Mouse (Mus musculus): Measurements from ENCODE around the gene Uggt2. TPM values are rescaled to one million over a fixed set of nuclear protein-coding genes. Genes with fewer than 3 reads are reported as not detected.

The Uggt2 gene
- polyA plus RNA-seq, 1 experiment from 2014 or later: 15.7 TPM

- 62% methylated on average over 7 of the region's 7 CpGs for WGBS
- Histone ChIP-seq H3K9ac (ENCODE audit: low read length) (no peak overlapping the region), H3K36me3 (ENCODE audit: control insufficient read depth, insufficient read depth, low read length) (no peaks in the 10 kb centered on the region), H3K27ac (ENCODE audit: low read length) (no peak overlapping the region), H3K9me3 (ENCODE audit: control insufficient read depth, low read length) (no peaks in the 10 kb centered on the region), H3K4me1 (replicated peaks; ENCODE audit: control insufficient read depth, insufficient read depth, low read length) (peaks cover 3% of the 10 kb centered on the region), H3K27me3 (ENCODE audit: control insufficient read depth, insufficient read depth, low read depth, low read length) (no peaks in the 10 kb centered on the region), H3K4me2 (ENCODE audit: low read depth, low read length) (no peak overlapping the region), H3K4me3 (ENCODE audit: low read length) (no peak overlapping the region)
- no peak for ATAC-seq (ENCODE audit: low read depth)
Measured at GRCm38 (mm10) chr14:119043765-119044164, 55.5 kb downstream of the Uggt2 start.

GRCm38 (mm10) chr14:119040253-119040652 lies 59.0 kb downstream of the Uggt2 start:
- 0 out of 2 replicates have a peak, but pooled peaks cover 4% of the 10 kb centered on the region for H3K36me3 ChIP-seq (ENCODE audit: control insufficient read depth, insufficient read depth, low read length)
- WGBS: 69% methylated on average over 1 of the region's 1 CpGs
- no peaks in the 10 kb centered on the region for H3K27me3 ChIP-seq (ENCODE audit: control insufficient read depth, insufficient read depth, low read depth, low read length)
- H3K9ac ChIP-seq (ENCODE audit: low read length): no peak overlapping the region
- H3K4me1 ChIP-seq (replicated peaks; ENCODE audit: control insufficient read depth, insufficient read depth, low read length): peaks cover 3% of the 10 kb centered on the region
- no peak overlapping the region for H3K27ac ChIP-seq (ENCODE audit: low read length)
- no peak overlapping the region for H3K4me3 ChIP-seq (ENCODE audit: low read length)
- H3K9me3 ChIP-seq (ENCODE audit: control insufficient read depth, low read length): no peaks in the 10 kb centered on the region
- ATAC-seq (ENCODE audit: low read depth): no peak
- H3K4me2 ChIP-seq (ENCODE audit: low read depth, low read length): no peak overlapping the region

- no peaks in the 10 kb centered on the region for H3K9me3 ChIP-seq (ENCODE audit: control insufficient read depth, low read length)
- WGBS: 68% methylated on average over 3 of the region's 3 CpGs
- no peak for ATAC-seq (ENCODE audit: low read depth)
- H3K4me2 ChIP-seq (ENCODE audit: low read depth, low read length): no peak overlapping the region
- no peaks in the 10 kb centered on the region for H3K27me3 ChIP-seq (ENCODE audit: control insufficient read depth, insufficient read depth, low read depth, low read length)
- H3K9ac ChIP-seq (ENCODE audit: low read length): no peak overlapping the region
- H3K36me3 ChIP-seq (ENCODE audit: control insufficient read depth, insufficient read depth, low read length): 0 out of 2 replicates have a peak, but pooled peaks cover 6% of the 10 kb centered on the region
- H3K4me3 ChIP-seq (ENCODE audit: low read length): no peak overlapping the region
- H3K4me1 ChIP-seq (replicated peaks; ENCODE audit: control insufficient read depth, insufficient read depth, low read length): peaks cover 3% of the 10 kb centered on the region
- no peak overlapping the region for H3K27ac ChIP-seq (ENCODE audit: low read length)
Measured at GRCm38 (mm10) chr14:119037755-119038154, 61.5 kb downstream of the Uggt2 start.

- H3K4me1 ChIP-seq (replicated peaks; ENCODE audit: control insufficient read depth, insufficient read depth, low read length): no peaks in the 10 kb centered on the region
- no peak overlapping the region for H3K9ac ChIP-seq (ENCODE audit: low read length)
- H3K4me2 ChIP-seq (ENCODE audit: low read depth, low read length): no peak overlapping the region
- H3K27ac ChIP-seq (ENCODE audit: low read length): no peak overlapping the region
- no peaks in the 10 kb centered on the region for H3K9me3 ChIP-seq (ENCODE audit: control insufficient read depth, low read length)
- H3K36me3 ChIP-seq (ENCODE audit: control insufficient read depth, insufficient read depth, low read length): peaks cover 6% of the 10 kb centered on the region; the same call in 1 of the 2 replicates
- H3K27me3 ChIP-seq (ENCODE audit: control insufficient read depth, insufficient read depth, low read depth, low read length): no peaks in the 10 kb centered on the region
- no peak overlapping the region for H3K4me3 ChIP-seq (ENCODE audit: low read length)
- 87% methylated on average over 12 of the region's 12 CpGs for WGBS
- no peak for ATAC-seq (ENCODE audit: low read depth)
Measured at GRCm38 (mm10) chr14:119037076-119037683, 62.0 kb downstream of the Uggt2 start.

- no peak overlapping the region for H3K9ac ChIP-seq (ENCODE audit: low read length)
- H3K27me3 ChIP-seq (ENCODE audit: control insufficient read depth, insufficient read depth, low read depth, low read length): no peaks in the 10 kb centered on the region
- no peaks in the 10 kb centered on the region for H3K9me3 ChIP-seq (ENCODE audit: control insufficient read depth, low read length)
- H3K4me2 ChIP-seq (ENCODE audit: low read depth, low read length): no peak overlapping the region
- no peak overlapping the region for H3K4me3 ChIP-seq (ENCODE audit: low read length)
- H3K4me1 ChIP-seq (replicated peaks; ENCODE audit: control insufficient read depth, insufficient read depth, low read length): no peaks in the 10 kb centered on the region
- H3K27ac ChIP-seq (ENCODE audit: low read length): no peak overlapping the region
- ATAC-seq (ENCODE audit: low read depth): no peak
- peaks cover 8% of the 10 kb centered on the region; the same call in 1 of the 2 replicates for H3K36me3 ChIP-seq (ENCODE audit: control insufficient read depth, insufficient read depth, low read length)
- 32% methylated on average over 1 of the region's 2 CpGs for WGBS
Measured at GRCm38 (mm10) chr14:119027675-119028253, 71.5 kb downstream of the Uggt2 start.

- peak; percentile 66; the same call in 1 of the 2 replicates for ATAC-seq (ENCODE audit: low read depth)
- H3K9ac ChIP-seq (ENCODE audit: low read length): no peak overlapping the region
- 37% methylated on average over 4 of the region's 4 CpGs for WGBS
Measured at GRCm38 (mm10) chr14:119027130-119027529, 72.1 kb downstream of the Uggt2 start.

GRCm38 (mm10) chr14:119025889-119026288 lies 73.3 kb downstream of the Uggt2 start:
- H3K36me3 ChIP-seq (ENCODE audit: control insufficient read depth, insufficient read depth, low read length): peaks cover 5% of the 10 kb centered on the region; the same call in 1 of the 2 replicates
- WGBS: 63% methylated on average over 5 of the region's 5 CpGs
- H3K27me3 ChIP-seq (ENCODE audit: control insufficient read depth, insufficient read depth, low read depth, low read length): no peaks in the 10 kb centered on the region

More at GRCm38 (mm10) chr14:119027130-119027529, 72.1 kb downstream of the Uggt2 start:
- no peaks in the 10 kb centered on the region for H3K4me1 ChIP-seq (replicated peaks; ENCODE audit: control insufficient read depth, insufficient read depth, low read length)
- H3K36me3 ChIP-seq (ENCODE audit: control insufficient read depth, insufficient read depth, low read length): peaks cover 8% of the 10 kb centered on the region; the same call in 1 of the 2 replicates
- no peak overlapping the region for H3K27ac ChIP-seq (ENCODE audit: low read length)
- no peak overlapping the region for H3K4me2 ChIP-seq (ENCODE audit: low read depth, low read length)
- H3K9me3 ChIP-seq (ENCODE audit: control insufficient read depth, low read length): no peaks in the 10 kb centered on the region
- no peaks in the 10 kb centered on the region for H3K27me3 ChIP-seq (ENCODE audit: control insufficient read depth, insufficient read depth, low read depth, low read length)
- no peak overlapping the region for H3K4me3 ChIP-seq (ENCODE audit: low read length)

GRCm38 (mm10) chr14:119013549-119013948 lies 85.7 kb downstream of the Uggt2 start:
- 86% methylated on average over 12 of the region's 12 CpGs for WGBS
- Histone ChIP-seq H3K36me3 (ENCODE audit: control insufficient read depth, insufficient read depth, low read length) (peaks cover 18% of the 10 kb centered on the region), H3K27me3 (ENCODE audit: control insufficient read depth, insufficient read depth, low read depth, low read length) (no peaks in the 10 kb centered on the region), H3K9ac (ENCODE audit: low read length) (no peak overlapping the region), H3K4me2 (ENCODE audit: low read depth, low read length) (no peak overlapping the region), H3K9me3 (ENCODE audit: control insufficient read depth, low read length) (no peaks in the 10 kb centered on the region), H3K4me1 (replicated peaks; ENCODE audit: control insufficient read depth, insufficient read depth, low read length) (no peaks in the 10 kb centered on the region), H3K4me3 (ENCODE audit: low read length) (no peak overlapping the region), H3K27ac (ENCODE audit: low read length) (no peak overlapping the region)
- ATAC-seq (ENCODE audit: low read depth): no peak

More at GRCm38 (mm10) chr14:119025889-119026288, 73.3 kb downstream of the Uggt2 start:
- Histone ChIP-seq H3K4me2 (ENCODE audit: low read depth, low read length) (no peak overlapping the region), H3K27ac (ENCODE audit: low read length) (no peak overlapping the region), H3K4me1 (replicated peaks; ENCODE audit: control insufficient read depth, insufficient read depth, low read length) (no peaks in the 10 kb centered on the region), H3K9me3 (ENCODE audit: control insufficient read depth, low read length) (no peaks in the 10 kb centered on the region), H3K9ac (ENCODE audit: low read length) (no peak overlapping the region), H3K4me3 (ENCODE audit: low read length) (no peak overlapping the region)
- no peak for ATAC-seq (ENCODE audit: low read depth)

GRCm38 (mm10) chr14:119012607-119013431 lies 86.4 kb downstream of the Uggt2 start:
- Histone ChIP-seq H3K36me3 (ENCODE audit: control insufficient read depth, insufficient read depth, low read length) (peaks cover 18% of the 10 kb centered on the region), H3K9me3 (ENCODE audit: control insufficient read depth, low read length) (no peaks in the 10 kb centered on the region), H3K4me3 (ENCODE audit: low read length) (no peak overlapping the region), H3K27ac (ENCODE audit: low read length) (no peak overlapping the region), H3K9ac (ENCODE audit: low read length) (no peak overlapping the region), H3K27me3 (ENCODE audit: control insufficient read depth, insufficient read depth, low read depth, low read length) (no peaks in the 10 kb centered on the region), H3K4me1 (replicated peaks; ENCODE audit: control insufficient read depth, insufficient read depth, low read length) (no peaks in the 10 kb centered on the region), H3K4me2 (ENCODE audit: low read depth, low read length) (peak overlapping the region; percentile 8; the same call in 1 of the 2 replicates)
- WGBS: 66% methylated on average over 23 of the region's 23 CpGs
- no peak for ATAC-seq (ENCODE audit: low read depth)
